Mouse (Mus musculus) heart, embryonic 12.5 days (tissue): ENCODE results near the gene Ascl5. TPM values are rescaled to one million over a fixed set of nuclear protein-coding genes. Genes with fewer than 3 reads are reported as not detected.

ENCODE experiments used
- ATAC-seq: fragments of 200-750 bp; cut with Nextera tagmentation; 2 replicates; pipeline ENCODE4 v1.8.0; 2017; ENCODE audit warnings: moderate TSS enrichment, moderate library complexity; ENCODE audit not compliant: insufficient number of reproducible peaks, low FRiP score
- H3K27ac ChIP-seq: fragments of 300-500 bp; sonication (generic); 2 replicates; pipeline ENCODE4 v1.5.1; 2016; ENCODE audit warnings: mild to moderate bottlenecking, moderate library complexity; ENCODE audit not compliant: poor library complexity, severe bottlenecking
- H3K27me3 ChIP-seq: fragments of 300-500 bp; sonication (generic); replicated peaks from 2 replicates; pipeline ENCODE4 v1.6.1; 2016; ENCODE audit warnings: mild to moderate bottlenecking, moderate library complexity
- H3K36me3 ChIP-seq: fragments of 300-500 bp; sonication (generic); 2 replicates; pipeline ENCODE4 v1.6.1; 2016; ENCODE audit warnings: mild to moderate bottlenecking, moderate library complexity
- H3K4me1 ChIP-seq: fragments of 300-500 bp; sonication (generic); replicated peaks from 2 replicates; pipeline ENCODE4 v1.6.1; 2016; ENCODE audit warnings: mild to moderate bottlenecking
- H3K4me2 ChIP-seq: fragments of 300-500 bp; sonication (generic); 2 replicates; pipeline ENCODE4 v1.6.1; 2016; ENCODE audit warnings: mild to moderate bottlenecking, moderate library complexity
- H3K4me3 ChIP-seq: fragments of 300-500 bp; sonication (generic); 2 replicates; pipeline ENCODE4 v1.5.1; 2016; ENCODE audit warnings: mild to moderate bottlenecking
- H3K9ac ChIP-seq: fragments of 300-500 bp; sonication (generic); 2 replicates; pipeline ENCODE4 v1.6.1; 2016; ENCODE audit warnings: mild to moderate bottlenecking, moderate library complexity
- H3K9me3 ChIP-seq: fragments of 300-500 bp; sonication (generic); replicated peaks from 2 replicates; pipeline ENCODE4 v1.6.1; 2016; ENCODE audit warnings: mild to moderate bottlenecking, moderate library complexity
- WGBS: fragments of 180-500 bp; shearing (Covaris S2); methylation state at CpG from one replicate; pipeline ENCODE4 v1.1.7; 2016; 5-methylcytosine and 5-hydroxymethylcytosine counted together
- polyA plus RNA-seq: library from polyadenylated mRNA; unstranded; fragments of >200 nt; fragmentation: Nextera tagmentation; extraction: Ambion mirVana; gene quantifications from 2 replicates; pipeline ENCODE4 v1.2.1, GENCODE M21; 2016

Gene Ascl5
- polyA plus RNA-seq: not detected in 2 replicates

GRCm38 (mm10) chr1:136050312-136051012 is at the start of gene Ascl5:
TSS of gene Ascl5 (plus strand) at chr1:136050804.
- Histone ChIP-seq H3K4me3 (peak within 1 kb of the TSS; percentile 40), H3K9ac (peak within 1 kb of the TSS; percentile 46; the same call in 1 of the 2 replicates), H3K27me3 (peaks cover 63% of the 10 kb centered on the region), H3K9me3 (no peaks in the 10 kb centered on the region), H3K4me2 (peak within 1 kb of the TSS; percentile 69), H3K4me1 (peaks cover 31% of the 10 kb centered on the region), H3K27ac (no peak within 1 kb of the TSS), H3K36me3 (no peaks in the 10 kb centered on the region)
- ATAC-seq: no peak
- WGBS: 19% methylated on average over 29 of the region's 29 CpGs

GRCm38 (mm10) chr1:136001438-136001837 is 49.2 kb upstream of the Ascl5 start:
- H3K9me3 ChIP-seq: no peaks in the 10 kb centered on the region
- ATAC-seq: no peak
- 82% methylated on average over 2 of the region's 2 CpGs for WGBS
- H3K27ac ChIP-seq: no peak overlapping the region
- H3K27me3 ChIP-seq: peaks cover 6% of the 10 kb centered on the region; the same call in 1 of the 2 replicates
- no peaks in the 10 kb centered on the region for H3K36me3 ChIP-seq
- H3K4me1 ChIP-seq: peaks cover 5% of the 10 kb centered on the region; the same call in 1 of the 2 replicates
- H3K9ac ChIP-seq: no peak overlapping the region
- no peak overlapping the region for H3K4me3 ChIP-seq
- no peak overlapping the region for H3K4me2 ChIP-seq

- H3K4me2 ChIP-seq: peak within 1 kb of the TSS; percentile 96
- ATAC-seq: no peak
- H3K4me3 ChIP-seq: peak within 1 kb of the TSS; percentile 53
- peaks cover 6% of the 10 kb centered on the region; the same call in 1 of the 2 replicates for H3K27me3 ChIP-seq
- 87% methylated on average over 3 of the region's 3 CpGs for WGBS
- H3K9ac ChIP-seq: peak within 1 kb of the TSS; percentile 64; the same call in 1 of the 2 replicates
- no peak within 1 kb of the TSS for H3K27ac ChIP-seq
- H3K36me3 ChIP-seq: no peaks in the 10 kb centered on the region
- peaks cover 6% of the 10 kb centered on the region; the same call in 1 of the 2 replicates for H3K4me1 ChIP-seq
- H3K9me3 ChIP-seq: no peaks in the 10 kb centered on the region
Measured at GRCm38 (mm10) chr1:136006292-136006748, 44.3 kb upstream of the Ascl5 start, which contains the start of gene Igfn1. TSS of gene Igfn1 (minus strand) at chr1:136006342.

GRCm38 (mm10) chr1:136007211-136008158 is 43.1 kb upstream of the Ascl5 start, which contains the start of gene Tmem9:
TSS of gene Tmem9 (plus strand) at chr1:136008150.
- Histone ChIP-seq H3K4me2 (peak within 1 kb of the TSS; percentile 96), H3K27ac (no peak within 1 kb of the TSS), H3K27me3 (peaks cover 6% of the 10 kb centered on the region; the same call in 1 of the 2 replicates), H3K9ac (peak within 1 kb of the TSS; percentile 64), H3K4me3 (peak within 1 kb of the TSS; percentile 53), H3K36me3 (no peaks in the 10 kb centered on the region), H3K4me1 (peaks cover 9% of the 10 kb centered on the region), H3K9me3 (no peaks in the 10 kb centered on the region)
- 3% methylated on average over 37 of the region's 37 CpGs for WGBS
- ATAC-seq: peak; percentile 96

GRCm38 (mm10) chr1:136008159-136008533 is 42.5 kb upstream of the Ascl5 start:
- H3K4me2 ChIP-seq: peak overlapping the region; percentile 96
- H3K4me3 ChIP-seq: peak overlapping the region; percentile 53
- H3K4me1 ChIP-seq: peaks cover 9% of the 10 kb centered on the region
- WGBS: 18% methylated on average over 8 of the region's 8 CpGs
- no peaks in the 10 kb centered on the region for H3K36me3 ChIP-seq
- H3K9me3 ChIP-seq: no peaks in the 10 kb centered on the region
- no peak overlapping the region for H3K9ac ChIP-seq
- ATAC-seq: peak; percentile 17; the same call in 1 of the 2 replicates
- H3K27me3 ChIP-seq: peaks cover 6% of the 10 kb centered on the region; the same call in 1 of the 2 replicates
- H3K27ac ChIP-seq: no peak overlapping the region

GRCm38 (mm10) chr1:136010247-136010646 is 40.4 kb upstream of the Ascl5 start:
- no peak for ATAC-seq
- Histone ChIP-seq H3K27me3 (peaks cover 6% of the 10 kb centered on the region; the same call in 1 of the 2 replicates), H3K36me3 (no peaks in the 10 kb centered on the region), H3K9me3 (no peaks in the 10 kb centered on the region), H3K4me3 (no peak overlapping the region), H3K9ac (no peak overlapping the region), H3K4me1 (peaks cover 22% of the 10 kb centered on the region), H3K27ac (no peak overlapping the region), H3K4me2 (no peak overlapping the region)
- WGBS: 86% methylated on average over 4 of the region's 4 CpGs

- Histone ChIP-seq H3K4me1 (peaks cover 20% of the 10 kb centered on the region), H3K27me3 (no peaks in the 10 kb centered on the region), H3K36me3 (no peaks in the 10 kb centered on the region), H3K27ac (no peak overlapping the region), H3K9me3 (no peaks in the 10 kb centered on the region), H3K9ac (no peak overlapping the region), H3K4me3 (no peak overlapping the region), H3K4me2 (no peak overlapping the region)
- ATAC-seq: no peak
- WGBS: 47% methylated on average over 4 of the region's 4 CpGs
Measured at GRCm38 (mm10) chr1:136013513-136013912, 37.1 kb upstream of the Ascl5 start.

- H3K9me3 ChIP-seq: no peaks in the 10 kb centered on the region
- no peaks in the 10 kb centered on the region for H3K27me3 ChIP-seq
- no peak overlapping the region for H3K4me2 ChIP-seq
- peaks cover 32% of the 10 kb centered on the region for H3K4me1 ChIP-seq
- H3K4me3 ChIP-seq: no peak overlapping the region
- no peak overlapping the region for H3K9ac ChIP-seq
- peak; percentile 70 for ATAC-seq
- H3K36me3 ChIP-seq: peaks cover 2% of the 10 kb centered on the region; the same call in 1 of the 2 replicates
- 31% methylated on average over 2 of the region's 2 CpGs for WGBS
- peak overlapping the region; percentile 62 for H3K27ac ChIP-seq
Measured at GRCm38 (mm10) chr1:136014796-136015502, 35.7 kb upstream of the Ascl5 start.

GRCm38 (mm10) chr1:136017307-136017706 is 33.3 kb upstream of the Ascl5 start:
- Histone ChIP-seq H3K4me3 (peak overlapping the region; percentile 81; the same call in 1 of the 2 replicates), H3K27me3 (no peaks in the 10 kb centered on the region), H3K36me3 (peaks cover 20% of the 10 kb centered on the region), H3K4me2 (peak overlapping the region; percentile 98), H3K4me1 (peaks cover 28% of the 10 kb centered on the region), H3K9ac (0 out of 2 replicates have a peak overlapping the region, but pooled peaks have one; percentile 41), H3K9me3 (no peaks in the 10 kb centered on the region), H3K27ac (no peak overlapping the region)
- ATAC-seq: no peak
- 80% methylated on average over 2 of the region's 2 CpGs for WGBS

- H3K27me3 ChIP-seq: no peaks in the 10 kb centered on the region
- peaks cover 26% of the 10 kb centered on the region for H3K36me3 ChIP-seq
- H3K9ac ChIP-seq: peak overlapping the region; percentile 83
- peak overlapping the region; percentile 98 for H3K4me2 ChIP-seq
- ATAC-seq: peak; percentile 95
- peaks cover 28% of the 10 kb centered on the region for H3K4me1 ChIP-seq
- H3K4me3 ChIP-seq: peak overlapping the region; percentile 81
- under 1% methylated on average over 22 of the region's 22 CpGs for WGBS
- peak overlapping the region; percentile 67 for H3K27ac ChIP-seq
- no peaks in the 10 kb centered on the region for H3K9me3 ChIP-seq
Measured at GRCm38 (mm10) chr1:136017907-136018313, 32.7 kb upstream of the Ascl5 start.
